26 mouse cellular contexts compared by ENCODE assay signal in genomic region chr19:55231081-55231480, GRCm38 (mm10). TPM values are rescaled to one million over a fixed set of nuclear protein-coding genes. Genes with fewer than 3 reads are reported as not detected.
DNase-seq lines count a peak whose midpoint lies in the region; ATAC-seq and TF ChIP-seq lines count a peak whose summit lies in the region.
"Had no signal": no experiment of that assay in that cellular context is flagged by ENCODE, and none has a peak within 500 bp of the region (broad histone marks: within the 10 kb centered on the region; RNA-seq: fewer than 3 reads in every experiment).

No protein-coding gene starts in this region.

- TF ChIP-seq POLR2A in bone marrow macrophage, adult 2 months (IDR thresholded peaks at IDR 0.05; ENCODE audit: borderline replicate concordance, low read depth, low read length) = no peak

- 62% methylated on average over 10 of the region's 10 CpGs for WGBS in liver, embryonic 13.5 days (ENCODE audit: insufficient replicate concordance)
- 78% methylated on average over 10 of the region's 10 CpGs for WGBS in liver, postnatal 0 days (ENCODE audit: insufficient replicate concordance)
- WGBS in intestine, postnatal 0 days = 60% methylated on average over 10 of the region's 10 CpGs

- H3K4me1 ChIP-seq in liver, embryonic 13.5 days (replicated peaks) = peaks cover 30% of the 10 kb centered on the region
- peaks cover 2% of the 10 kb centered on the region; the same call in 1 of the 2 replicates for H3K4me1 ChIP-seq in liver, postnatal 0 days (ENCODE audit: insufficient read depth)
- H3K4me1 ChIP-seq in bone marrow macrophage, adult 2 months (ENCODE audit: control insufficient read depth, insufficient read depth, low read length) = peaks cover 53% of the 10 kb centered on the region
- no peaks in the 10 kb centered on the region for H3K4me1 ChIP-seq in intestine, postnatal 0 days (replicated peaks; ENCODE audit: control insufficient read depth, insufficient read depth, low read length)
- H3K4me1 ChIP-seq: embryonic facial prominence, embryonic 13.5 days; forebrain, embryonic 13.5 days had no signal

- no peak overlapping the region for H3K4me2 ChIP-seq in liver, embryonic 13.5 days
- H3K4me2 ChIP-seq in liver, postnatal 0 days (ENCODE audit: low read depth, low read length) = no peak overlapping the region
- H3K4me2 ChIP-seq in intestine, postnatal 0 days (replicated peaks; ENCODE audit: low read depth) = no peak overlapping the region
- H3K4me2 ChIP-seq: embryonic facial prominence, embryonic 13.5 days; forebrain, embryonic 13.5 days; hindbrain, embryonic 12.5 days; midbrain, embryonic 12.5 days had no signal

- H3K36me3 ChIP-seq in liver, embryonic 13.5 days = no peaks in the 10 kb centered on the region
- no peaks in the 10 kb centered on the region for H3K36me3 ChIP-seq in liver, postnatal 0 days (replicated peaks; ENCODE audit: insufficient read depth, low read length)
- H3K36me3 ChIP-seq in intestine, postnatal 0 days (ENCODE audit: control insufficient read depth, insufficient read depth) = no peaks in the 10 kb centered on the region
- H3K36me3 ChIP-seq: embryonic facial prominence, embryonic 13.5 days; hindbrain, embryonic 12.5 days; midbrain, embryonic 12.5 days had no signal

- TF ChIP-seq CTCF in liver, postnatal 0 days (IDR thresholded peaks at IDR 0.05; ENCODE audit: low read depth) = no peak
- no peak for TF ChIP-seq CTCF in bone marrow macrophage, adult 2 months (IDR thresholded peaks at IDR 0.05; ENCODE audit: low read depth, low read length)
- TF ChIP-seq CTCF in intestine, postnatal 0 days (IDR thresholded peaks at IDR 0.05; ENCODE audit: low read depth) = no peak

- H3K9ac ChIP-seq in liver, embryonic 13.5 days = no peak overlapping the region
- H3K9ac ChIP-seq in liver, postnatal 0 days (replicated peaks) = no peak overlapping the region
- no peak overlapping the region for H3K9ac ChIP-seq in intestine, postnatal 0 days (ENCODE audit: low read depth, low read length)
- H3K9ac ChIP-seq: embryonic facial prominence, embryonic 13.5 days; forebrain, embryonic 13.5 days; hindbrain, embryonic 12.5 days; midbrain, embryonic 12.5 days had no signal

- H3K27ac ChIP-seq in liver, embryonic 13.5 days = peak overlapping the region; percentile 12; the same call in 1 of the 2 replicates
- no peak overlapping the region for H3K27ac ChIP-seq in liver, postnatal 0 days (ENCODE audit: low read depth)
- peak overlapping the region; percentile 14; the same call in 1 of the 2 replicates for H3K27ac ChIP-seq in bone marrow macrophage, adult 2 months (ENCODE audit: insufficient read depth, low read depth, low read length)
- peak overlapping the region; percentile 66 for H3K27ac ChIP-seq in intestine, postnatal 0 days (ENCODE audit: low read depth, low read length)
- H3K27ac ChIP-seq: embryonic facial prominence, embryonic 13.5 days; forebrain, embryonic 13.5 days; heart, adult 2 months; hindbrain, embryonic 12.5 days; kidney, postnatal 0 days; midbrain, embryonic 12.5 days had no signal

- ATAC-seq in liver, embryonic 13.5 days (ENCODE audit: low read depth) = no peak
- ATAC-seq in liver, postnatal 0 days = no peak
- no peak for ATAC-seq in intestine, postnatal 0 days
- ATAC-seq: forebrain, embryonic 13.5 days had no signal

- no peak for TF ChIP-seq EP300 in liver, postnatal 0 days (IDR thresholded peaks at IDR 0.05; ENCODE audit: low read depth)

- DNase-seq in heart, adult 11 months = peak; percentile 84
- no peak for DNase-seq in heart, adult 9 months (ENCODE audit: low spot score in 2 of 2)
- no peak for DNase-seq in liver, embryonic 13.5 days
- DNase-seq in liver, postnatal 0 days = no peak
- DNase-seq in retina, embryonic 14.5 days (ENCODE audit: low spot score) = no peak
- DNase-seq: adrenal gland, adult 2 months; cerebellum, adult 18-20 months; cerebellum, postnatal 14 days; gastrocnemius, postnatal 14 days; heart, adult 2 months; kidney, adult 2 months; layer of hippocampus, adult 9-11 months; thymus, adult 2 months had no signal

- H3K27me3 ChIP-seq in liver, embryonic 13.5 days = no peaks in the 10 kb centered on the region
- H3K27me3 ChIP-seq in liver, postnatal 0 days (ENCODE audit: insufficient read depth, low read length) = no peaks in the 10 kb centered on the region
- H3K27me3 ChIP-seq in intestine, postnatal 0 days (replicated peaks; ENCODE audit: control insufficient read depth, insufficient read depth, low read length) = no peaks in the 10 kb centered on the region
- H3K27me3 ChIP-seq: embryonic facial prominence, embryonic 13.5 days; forebrain, embryonic 13.5 days; hindbrain, embryonic 12.5 days; midbrain, embryonic 12.5 days had no signal

- H3K9me3 ChIP-seq in liver, embryonic 13.5 days (replicated peaks) = no peaks in the 10 kb centered on the region
- no peaks in the 10 kb centered on the region for H3K9me3 ChIP-seq in liver, postnatal 0 days (ENCODE audit: low read length)
- no peaks in the 10 kb centered on the region for H3K9me3 ChIP-seq in intestine, postnatal 0 days (ENCODE audit: control insufficient read depth)
- H3K9me3 ChIP-seq: embryonic facial prominence, embryonic 13.5 days; forebrain, embryonic 13.5 days; hindbrain, embryonic 12.5 days; midbrain, embryonic 12.5 days had no signal

- no peak overlapping the region for H3K4me3 ChIP-seq in liver, embryonic 13.5 days (replicated peaks)
- no peak overlapping the region for H3K4me3 ChIP-seq in liver, postnatal 0 days (ENCODE audit: low read depth, low read length)
- no peak overlapping the region for H3K4me3 ChIP-seq in bone marrow macrophage, adult 2 months (ENCODE audit: insufficient read depth, low read length)
- no peak overlapping the region for H3K4me3 ChIP-seq in intestine, postnatal 0 days (ENCODE audit: low read depth, low read length)
- H3K4me3 ChIP-seq: embryonic facial prominence, embryonic 13.5 days; erythroblast, embryonic 14.5 days; forebrain, embryonic 13.5 days; heart, adult 2 months; hindbrain, embryonic 12.5 days; midbrain, embryonic 12.5 days had no signal

RNA-seq across cellular contexts. Expression of gene Gucy2g, which starts 10.0 kb away (rescaled TPM):
- polyA plus RNA-seq in liver, embryonic 13.5 days (2015; fragmentation: Nextera tagmentation; extraction: Ambion mirVana) = not detected in 2 replicates
- 0.02 TPM in 1 of 2 replicates, not detected in the other for polyA plus RNA-seq in liver, postnatal 0 days (2015; fragmentation: Nextera tagmentation; extraction: Ambion mirVana)
- polyA plus RNA-seq in bone marrow macrophage, adult 2 months (2012; ENCODE audit: insufficient read depth, insufficient read length, missing spikeins) = not detected in 2 replicates
- polyA plus RNA-seq in intestine, postnatal 0 days (2015; fragmentation: Nextera tagmentation; extraction: Ambion mirVana) = 0.12 and 0.17 TPM in 2 replicates
- polyA plus RNA-seq: erythroblast, embryonic 14.5 days; forebrain, embryonic 13.5 days; heart, embryonic 14.5 days; hindbrain, embryonic 12.5 days; macrophage; midbrain, embryonic 12.5 days; neural tube, embryonic 11.5 days had no signal

RNA-seq across cellular contexts. Expression of gene Acsl5, which starts 20.7 kb away (rescaled TPM):
- 116 and 134 TPM in 2 replicates for polyA plus RNA-seq in liver, embryonic 13.5 days (2015; fragmentation: Nextera tagmentation; extraction: Ambion mirVana)
- 397 and 414 TPM in 2 replicates for polyA plus RNA-seq in liver, postnatal 0 days (2015; fragmentation: Nextera tagmentation; extraction: Ambion mirVana)
- polyA plus RNA-seq in bone marrow macrophage, adult 2 months (2012; ENCODE audit: insufficient read depth, insufficient read length, missing spikeins) = 65.3 and 84.9 TPM in 2 replicates
- polyA plus RNA-seq in intestine, postnatal 0 days (2015; fragmentation: Nextera tagmentation; extraction: Ambion mirVana) = 1,862 and 1,917 TPM in 2 replicates

RNA-seq across cellular contexts. Expression of gene Tectb, which starts 50.5 kb away (rescaled TPM):
- not detected in 2 replicates for polyA plus RNA-seq in liver, embryonic 13.5 days (2015; fragmentation: Nextera tagmentation; extraction: Ambion mirVana)
- 0.09 and 0.19 TPM in 2 replicates for polyA plus RNA-seq in liver, postnatal 0 days (2015; fragmentation: Nextera tagmentation; extraction: Ambion mirVana)
- not detected in 2 replicates for polyA plus RNA-seq in bone marrow macrophage, adult 2 months (2012; ENCODE audit: insufficient read depth, insufficient read length, missing spikeins)
- not detected in 2 replicates for polyA plus RNA-seq in intestine, postnatal 0 days (2015; fragmentation: Nextera tagmentation; extraction: Ambion mirVana)
- polyA plus RNA-seq: adrenal gland, adult 2 months; embryonic facial prominence, embryonic 13.5 days; erythroblast, embryonic 14.5 days; heart, embryonic 14.5 days; large intestine, adult 2 months; limb, embryonic 14.5 days; macrophage; neural tube, embryonic 11.5 days had no signal
